Mouse (Mus musculus): ENCODE results near the gene Atxn7l1. TPM values are rescaled to one million over a fixed set of nuclear protein-coding genes. Genes with fewer than 3 reads are reported as not detected.

Gene Atxn7l1
- polyA plus RNA-seq, 1 experiment from 2014 or later: 18.7 TPM

GRCm38 (mm10) chr12:33245455-33245854, 98.0 kb downstream of the Atxn7l1 start:
- ATAC-seq: peak; percentile 40
- Histone ChIP-seq H3K9ac (ENCODE audit: low read depth, low read length) (no peak overlapping the region), H3K27me3 (replicated peaks; ENCODE audit: control insufficient read depth, insufficient read depth, low read length) (no peaks in the 10 kb centered on the region), H3K4me3 (ENCODE audit: low read length) (no peak overlapping the region), H3K9me3 (ENCODE audit: control insufficient read depth, low read length) (no peaks in the 10 kb centered on the region), H3K36me3 (ENCODE audit: control insufficient read depth, insufficient read depth, low read length) (no peaks in the 10 kb centered on the region), H3K4me1 (ENCODE audit: control insufficient read depth, insufficient read depth, low read depth, low read length) (peaks cover 34% of the 10 kb centered on the region), H3K27ac (ENCODE audit: low read depth, low read length) (no peak overlapping the region), H3K4me2 (ENCODE audit: low read length) (no peak overlapping the region)
- 58% methylated on average over 4 of the region's 4 CpGs for WGBS

GRCm38 (mm10) chr12:33246878-33247277, 99.4 kb downstream of the Atxn7l1 start:
- H3K27ac ChIP-seq (ENCODE audit: low read depth, low read length): no peak overlapping the region
- ATAC-seq: no peak
- peaks cover 31% of the 10 kb centered on the region for H3K4me1 ChIP-seq (ENCODE audit: control insufficient read depth, insufficient read depth, low read depth, low read length)
- H3K9me3 ChIP-seq (ENCODE audit: control insufficient read depth, low read length): no peaks in the 10 kb centered on the region
- no peak overlapping the region for H3K4me2 ChIP-seq (ENCODE audit: low read length)
- WGBS: 21% methylated on average over 8 of the region's 8 CpGs
- H3K4me3 ChIP-seq (ENCODE audit: low read length): no peak overlapping the region
- H3K36me3 ChIP-seq (ENCODE audit: control insufficient read depth, insufficient read depth, low read length): no peaks in the 10 kb centered on the region
- H3K27me3 ChIP-seq (replicated peaks; ENCODE audit: control insufficient read depth, insufficient read depth, low read length): no peaks in the 10 kb centered on the region
- no peak overlapping the region for H3K9ac ChIP-seq (ENCODE audit: low read depth, low read length)

- WGBS: 89% methylated on average over 5 of the region's 6 CpGs
- Histone ChIP-seq H3K4me3 (ENCODE audit: low read length) (no peak overlapping the region), H3K27me3 (replicated peaks; ENCODE audit: control insufficient read depth, insufficient read depth, low read length) (no peaks in the 10 kb centered on the region), H3K27ac (ENCODE audit: low read depth, low read length) (no peak overlapping the region), H3K9me3 (ENCODE audit: control insufficient read depth, low read length) (no peaks in the 10 kb centered on the region), H3K9ac (ENCODE audit: low read depth, low read length) (no peak overlapping the region), H3K4me2 (ENCODE audit: low read length) (no peak overlapping the region), H3K36me3 (ENCODE audit: control insufficient read depth, insufficient read depth, low read length) (no peaks in the 10 kb centered on the region), H3K4me1 (ENCODE audit: control insufficient read depth, insufficient read depth, low read depth, low read length) (peaks cover 30% of the 10 kb centered on the region)
- ATAC-seq: no peak
Measured at GRCm38 (mm10) chr12:33250197-33250596, 102.7 kb downstream of the Atxn7l1 start.

GRCm38 (mm10) chr12:33251399-33251798, 103.9 kb downstream of the Atxn7l1 start:
- Histone ChIP-seq H3K4me3 (ENCODE audit: low read length) (no peak overlapping the region), H3K9me3 (ENCODE audit: control insufficient read depth, low read length) (no peaks in the 10 kb centered on the region), H3K27ac (ENCODE audit: low read depth, low read length) (no peak overlapping the region), H3K9ac (ENCODE audit: low read depth, low read length) (no peak overlapping the region), H3K36me3 (ENCODE audit: control insufficient read depth, insufficient read depth, low read length) (no peaks in the 10 kb centered on the region), H3K4me2 (ENCODE audit: low read length) (no peak overlapping the region), H3K4me1 (ENCODE audit: control insufficient read depth, insufficient read depth, low read depth, low read length) (peaks cover 19% of the 10 kb centered on the region), H3K27me3 (replicated peaks; ENCODE audit: control insufficient read depth, insufficient read depth, low read length) (no peaks in the 10 kb centered on the region)
- 57% methylated on average over 8 of the region's 8 CpGs for WGBS
- no peak for ATAC-seq

GRCm38 (mm10) chr12:33252621-33253020, 105.1 kb downstream of the Atxn7l1 start:
- H3K4me3 ChIP-seq (ENCODE audit: low read length): no peak overlapping the region
- no peaks in the 10 kb centered on the region for H3K27me3 ChIP-seq (replicated peaks; ENCODE audit: control insufficient read depth, insufficient read depth, low read length)
- no peaks in the 10 kb centered on the region for H3K9me3 ChIP-seq (ENCODE audit: control insufficient read depth, low read length)
- 77% methylated on average over 6 of the region's 6 CpGs for WGBS
- no peak for ATAC-seq
- H3K36me3 ChIP-seq (ENCODE audit: control insufficient read depth, insufficient read depth, low read length): no peaks in the 10 kb centered on the region
- no peak overlapping the region; the same call in 1 of the 2 replicates for H3K27ac ChIP-seq (ENCODE audit: low read depth, low read length)
- no peak overlapping the region for H3K9ac ChIP-seq (ENCODE audit: low read depth, low read length)
- H3K4me1 ChIP-seq (ENCODE audit: control insufficient read depth, insufficient read depth, low read depth, low read length): peaks cover 11% of the 10 kb centered on the region
- H3K4me2 ChIP-seq (ENCODE audit: low read length): no peak overlapping the region

GRCm38 (mm10) chr12:33253206-33253605, 105.7 kb downstream of the Atxn7l1 start:
- Histone ChIP-seq H3K9me3 (ENCODE audit: control insufficient read depth, low read length) (no peaks in the 10 kb centered on the region), H3K27me3 (replicated peaks; ENCODE audit: control insufficient read depth, insufficient read depth, low read length) (no peaks in the 10 kb centered on the region), H3K9ac (ENCODE audit: low read depth, low read length) (no peak overlapping the region), H3K4me1 (ENCODE audit: control insufficient read depth, insufficient read depth, low read depth, low read length) (peaks cover 11% of the 10 kb centered on the region), H3K27ac (ENCODE audit: low read depth, low read length) (peak overlapping the region; percentile 6; the same call in 1 of the 2 replicates), H3K4me3 (ENCODE audit: low read length) (no peak overlapping the region), H3K4me2 (ENCODE audit: low read length) (no peak overlapping the region), H3K36me3 (ENCODE audit: control insufficient read depth, insufficient read depth, low read length) (no peaks in the 10 kb centered on the region)
- ATAC-seq: no peak; the same call in 1 of the 2 replicates
- WGBS: 35% methylated on average over 9 of the region's 9 CpGs

- Histone ChIP-seq H3K4me3 (ENCODE audit: low read length) (no peak overlapping the region), H3K4me2 (ENCODE audit: low read length) (no peak overlapping the region), H3K9me3 (ENCODE audit: control insufficient read depth, low read length) (no peaks in the 10 kb centered on the region), H3K27me3 (replicated peaks; ENCODE audit: control insufficient read depth, insufficient read depth, low read length) (no peaks in the 10 kb centered on the region), H3K9ac (ENCODE audit: low read depth, low read length) (no peak overlapping the region), H3K27ac (ENCODE audit: low read depth, low read length) (no peak overlapping the region), H3K4me1 (ENCODE audit: control insufficient read depth, insufficient read depth, low read depth, low read length) (peaks cover 11% of the 10 kb centered on the region), H3K36me3 (ENCODE audit: control insufficient read depth, insufficient read depth, low read length) (no peaks in the 10 kb centered on the region)
- no peak for ATAC-seq
- WGBS: 80% methylated on average over 2 of the region's 2 CpGs
Measured at GRCm38 (mm10) chr12:33255256-33255655, 107.8 kb downstream of the Atxn7l1 start.

GRCm38 (mm10) chr12:33256426-33256825, 108.9 kb downstream of the Atxn7l1 start:
- peaks cover 11% of the 10 kb centered on the region for H3K4me1 ChIP-seq (ENCODE audit: control insufficient read depth, insufficient read depth, low read depth, low read length)
- H3K4me2 ChIP-seq (ENCODE audit: low read length): no peak overlapping the region
- WGBS: 93% methylated on average over 6 of the region's 6 CpGs
- no peak overlapping the region for H3K9ac ChIP-seq (ENCODE audit: low read depth, low read length)
- no peak for ATAC-seq
- no peaks in the 10 kb centered on the region for H3K9me3 ChIP-seq (ENCODE audit: control insufficient read depth, low read length)
- no peaks in the 10 kb centered on the region for H3K27me3 ChIP-seq (replicated peaks; ENCODE audit: control insufficient read depth, insufficient read depth, low read length)
- no peak overlapping the region for H3K27ac ChIP-seq (ENCODE audit: low read depth, low read length)
- H3K36me3 ChIP-seq (ENCODE audit: control insufficient read depth, insufficient read depth, low read length): no peaks in the 10 kb centered on the region
- no peak overlapping the region for H3K4me3 ChIP-seq (ENCODE audit: low read length)

GRCm38 (mm10) chr12:33258995-33259529, 111.6 kb downstream of the Atxn7l1 start:
- ATAC-seq: no peak
- no peak overlapping the region for H3K9ac ChIP-seq (ENCODE audit: low read depth, low read length)
- no peak overlapping the region for H3K4me2 ChIP-seq (ENCODE audit: low read length)
- H3K36me3 ChIP-seq (ENCODE audit: control insufficient read depth, insufficient read depth, low read length): no peaks in the 10 kb centered on the region
- no peak overlapping the region for H3K4me3 ChIP-seq (ENCODE audit: low read length)
- H3K27ac ChIP-seq (ENCODE audit: low read depth, low read length): no peak overlapping the region
- 93% methylated on average over 5 of the region's 5 CpGs for WGBS
- no peaks in the 10 kb centered on the region for H3K27me3 ChIP-seq (replicated peaks; ENCODE audit: control insufficient read depth, insufficient read depth, low read length)
- H3K4me1 ChIP-seq (ENCODE audit: control insufficient read depth, insufficient read depth, low read depth, low read length): peaks cover 2% of the 10 kb centered on the region; the same call in 1 of the 2 replicates
- no peaks in the 10 kb centered on the region for H3K9me3 ChIP-seq (ENCODE audit: control insufficient read depth, low read length)

- ATAC-seq: no peak
- WGBS: 91% methylated on average over 7 of the region's 7 CpGs
- no peaks in the 10 kb centered on the region for H3K9me3 ChIP-seq (ENCODE audit: control insufficient read depth, low read length)
- H3K27ac ChIP-seq (ENCODE audit: low read depth, low read length): no peak overlapping the region
- H3K4me3 ChIP-seq (ENCODE audit: low read length): no peak overlapping the region
- H3K36me3 ChIP-seq (ENCODE audit: control insufficient read depth, insufficient read depth, low read length): no peaks in the 10 kb centered on the region
- H3K27me3 ChIP-seq (replicated peaks; ENCODE audit: control insufficient read depth, insufficient read depth, low read length): no peaks in the 10 kb centered on the region
- H3K4me1 ChIP-seq (ENCODE audit: control insufficient read depth, insufficient read depth, low read depth, low read length): no peaks in the 10 kb centered on the region
- no peak overlapping the region for H3K4me2 ChIP-seq (ENCODE audit: low read length)
- H3K9ac ChIP-seq (ENCODE audit: low read depth, low read length): no peak overlapping the region
Measured at GRCm38 (mm10) chr12:33260575-33260974, 113.1 kb downstream of the Atxn7l1 start.

Data from hindbrain, embryonic 16.5 days (tissue).